Mouse (Mus musculus) limb, embryonic 14.5 days (tissue): ENCODE measurements around the gene Tecpr1. TPM values are rescaled to one million over a fixed set of nuclear protein-coding genes. Genes with fewer than 3 reads are reported as not detected.

Experiments
- ATAC-seq: fragments of 200-750 bp; cut with Nextera tagmentation; 2 replicates; pipeline ENCODE4 v1.8.0; 2017; ENCODE audit warnings: low read depth, moderate number of reproducible peaks, moderate TSS enrichment; ENCODE audit not compliant: low FRiP score
- DNase-seq: peaks from one replicate; pipeline ENCODE4 v3.0.0-alpha.2; 2015; ENCODE audit warnings: low spot score
- H3K27ac ChIP-seq: fragments of 300-500 bp; sonication (generic); replicated peaks from 2 replicates; pipeline ENCODE4 v1.5.1; 2014; ENCODE audit warnings: low read depth, mild to moderate bottlenecking, low read length, moderate library complexity, mixed read lengths
- H3K27me3 ChIP-seq: fragments of 300-500 bp; sonication (generic); 2 replicates; pipeline ENCODE4 v1.6.1; 2014; ENCODE audit warnings: low read length, mixed read lengths; ENCODE audit not compliant: control insufficient read depth, insufficient read depth
- H3K36me3 ChIP-seq: fragments of 300-500 bp; sonication (generic); 2 replicates; pipeline ENCODE4 v1.6.1; 2014; ENCODE audit warnings: mild to moderate bottlenecking, low read length, moderate library complexity, mixed read lengths; ENCODE audit not compliant: control insufficient read depth, insufficient read depth
- H3K4me1 ChIP-seq: fragments of 300-500 bp; sonication (generic); 2 replicates; pipeline ENCODE4 v1.6.1; 2014; ENCODE audit warnings: antibody characterized with exemption, low read length, mixed read lengths; ENCODE audit not compliant: control insufficient read depth, insufficient read depth
- H3K4me2 ChIP-seq: fragments of 300-500 bp; sonication (generic); replicated peaks from 2 replicates; pipeline ENCODE4 v1.6.1; 2014; ENCODE audit warnings: low read depth, mild to moderate bottlenecking, low read length, moderate library complexity; ENCODE audit not compliant: severe bottlenecking
- H3K4me3 ChIP-seq: fragments of 300-500 bp; sonication (generic); replicated peaks from 2 replicates; pipeline ENCODE4 v1.5.1; 2014; ENCODE audit warnings: low read length
- H3K9ac ChIP-seq: fragments of 300-500 bp; sonication (generic); 2 replicates; pipeline ENCODE4 v1.6.1; 2014; ENCODE audit warnings: mild to moderate bottlenecking, low read depth, low read length, moderate library complexity; ENCODE audit not compliant: severe bottlenecking
- H3K9me3 ChIP-seq: fragments of 300-500 bp; sonication (generic); 2 replicates; pipeline ENCODE4 v1.6.1; 2016; ENCODE audit warnings: low read length; ENCODE audit not compliant: control insufficient read depth
- POLR2A ChIP-seq: fragments of 200-500 bp; IDR thresholded peaks from 2 replicates; pipeline ENCODE4 v1.8.0; 2012; ENCODE audit warnings: inconsistent platforms, mild to moderate bottlenecking, moderate library complexity, borderline replicate concordance; ENCODE audit not compliant: insufficient read depth, insufficient read length; ENCODE audit errors: extremely low read depth
- WGBS: fragments of 180-500 bp; shearing (Covaris S2); extraction: QIAGEN DNeasy Blood & Tissue Kit; methylation state at CpG from one replicate; pipeline ENCODE4 v1.1.7; 2014; 5-methylcytosine and 5-hydroxymethylcytosine counted together
- polyA plus RNA-seq, 2 experiments: library from polyadenylated mRNA; depleted of rRNA in 1 of 2; stranded (reverse) in 1 of 2; unstranded in 1 of 2; fragments of >200 nt; fragmentation: Nextera tagmentation in 1 of 2; extraction: Ambion mirVana in 1 of 2; gene quantifications; 2 replicates each; pipeline versions ENCODE4 v1.2.1 to v1.2.3; 2012 to 2014

Tecpr1 gene
- polyA plus RNA-seq, 2 experiments, result 18.6 to 34.7 TPM

GRCm38 (mm10) chr5:144219936-144220335 is 3.5 kb downstream of the Tecpr1 start:
- TF ChIP-seq POLR2A, result no peak
- DNase-seq (no peak), ATAC-seq (no peak)
- Histone ChIP-seq H3K4me2 (no peak overlapping the region), H3K9me3 (no peaks in the 10 kb centered on the region), H3K4me1 (peaks cover 9% of the 10 kb centered on the region), H3K27ac (no peak overlapping the region), H3K27me3 (no peaks in the 10 kb centered on the region), H3K4me3 (no peak overlapping the region), H3K9ac (no peak overlapping the region), H3K36me3 (peaks cover 18% of the 10 kb centered on the region; the same call in 1 of the 2 replicates)
- WGBS, result 93% methylated on average over 5 of the region's 5 CpGs

- H3K9me3 ChIP-seq, result no peaks in the 10 kb centered on the region
- TF ChIP-seq POLR2A, result no peak
- H3K4me3 ChIP-seq, result no peak overlapping the region
- 70% methylated on average over 12 of the region's 12 CpGs for WGBS
- peaks cover 21% of the 10 kb centered on the region; the same call in 1 of the 2 replicates for H3K36me3 ChIP-seq
- H3K27ac ChIP-seq, result no peak overlapping the region
- H3K4me2 ChIP-seq, result no peak overlapping the region
- ATAC-seq (no peak), DNase-seq (no peak)
- H3K4me1 ChIP-seq, result peaks cover 7% of the 10 kb centered on the region
- H3K27me3 ChIP-seq, result no peaks in the 10 kb centered on the region
- H3K9ac ChIP-seq, result no peak overlapping the region
Measured at GRCm38 (mm10) chr5:144219306-144219705, 4.1 kb downstream of the Tecpr1 start.

GRCm38 (mm10) chr5:144218061-144218460 is 5.4 kb downstream of the Tecpr1 start:
- DNase-seq, result no peak
- Histone ChIP-seq H3K4me1 (peaks cover 6% of the 10 kb centered on the region), H3K9ac (no peak overlapping the region), H3K4me2 (no peak overlapping the region), H3K36me3 (peaks cover 28% of the 10 kb centered on the region; the same call in 1 of the 2 replicates), H3K4me3 (no peak overlapping the region), H3K27ac (no peak overlapping the region), H3K9me3 (no peaks in the 10 kb centered on the region), H3K27me3 (no peaks in the 10 kb centered on the region)
- TF ChIP-seq POLR2A, result no peak
- no peak for ATAC-seq
- 86% methylated on average over 7 of the region's 7 CpGs for WGBS

- no peak for TF ChIP-seq POLR2A
- H3K4me3 ChIP-seq, result no peak overlapping the region
- H3K9ac ChIP-seq, result no peak overlapping the region
- ATAC-seq, result no peak
- H3K4me1 ChIP-seq, result no peaks in the 10 kb centered on the region
- H3K27me3 ChIP-seq, result no peaks in the 10 kb centered on the region
- WGBS, result 100% methylated on average over 2 of the region's 2 CpGs
- H3K9me3 ChIP-seq, result no peaks in the 10 kb centered on the region
- H3K36me3 ChIP-seq, result peaks cover 45% of the 10 kb centered on the region
- H3K4me2 ChIP-seq, result no peak overlapping the region
- DNase-seq, result no peak
- H3K27ac ChIP-seq, result no peak overlapping the region
Measured at GRCm38 (mm10) chr5:144215992-144216391, 7.4 kb downstream of the Tecpr1 start.

- 28% methylated on average over 7 of the region's 7 CpGs for WGBS
- Histone ChIP-seq H3K4me3 (no peak overlapping the region), H3K4me2 (no peak overlapping the region), H3K27me3 (no peaks in the 10 kb centered on the region), H3K9ac (no peak overlapping the region), H3K4me1 (no peaks in the 10 kb centered on the region), H3K27ac (no peak overlapping the region), H3K36me3 (peaks cover 58% of the 10 kb centered on the region), H3K9me3 (no peaks in the 10 kb centered on the region)
- ATAC-seq, result no peak
- DNase-seq, result peak; percentile 46
- no peak for TF ChIP-seq POLR2A
Measured at GRCm38 (mm10) chr5:144214453-144214852, 9.0 kb downstream of the Tecpr1 start.

- TF ChIP-seq POLR2A, result no peak
- DNase-seq (peak; percentile 26), ATAC-seq (no peak)
- Histone ChIP-seq H3K27me3 (no peaks in the 10 kb centered on the region), H3K36me3 (peaks cover 67% of the 10 kb centered on the region), H3K4me2 (no peak overlapping the region), H3K4me3 (no peak overlapping the region), H3K4me1 (no peaks in the 10 kb centered on the region), H3K9ac (no peak overlapping the region), H3K9me3 (0 out of 2 replicates have a peak, but pooled peaks cover under 1% of the 10 kb centered on the region), H3K27ac (no peak overlapping the region)
- 42% methylated on average over 11 of the region's 11 CpGs for WGBS
Measured at GRCm38 (mm10) chr5:144207478-144207877, 15.9 kb downstream of the Tecpr1 start.
